Mouse (Mus musculus): ENCODE results near the gene Slc22a20.

DNA sequence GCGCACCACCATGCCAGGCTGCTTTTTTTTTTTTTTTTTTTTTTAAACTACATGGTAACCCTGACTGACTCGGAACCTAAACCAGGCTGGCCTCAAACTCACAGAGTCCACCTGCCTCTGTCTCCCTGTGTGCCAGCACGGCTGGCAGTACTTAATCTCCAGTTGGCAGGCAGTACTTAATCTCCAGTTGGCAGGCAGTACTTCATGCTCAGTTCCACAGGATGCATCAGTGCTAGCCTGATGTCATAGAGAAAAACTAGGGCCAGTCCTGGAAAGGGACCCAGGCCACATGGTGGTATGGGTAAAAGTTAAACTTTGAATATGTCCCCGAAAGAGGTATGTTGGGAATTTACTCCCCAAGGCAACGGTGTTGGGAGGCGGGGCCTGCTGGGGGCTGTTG, 57.8 kb downstream of the Slc22a20 start:
- TF ChIP-seq CTCF (IDR thresholded peaks at IDR 0.05; ENCODE audit: low read depth) (no peak), EP300 (optimal IDR thresholded peaks at IDR 0.05) (no peak)

All from stomach, postnatal 0 days (tissue).